Mouse (Mus musculus) ES-Bruce4 (cell line): ENCODE measurements around the gene Cfap299.

ENCODE experiments used
- CTCF ChIP-seq: IDR thresholded peaks from one replicate; pipeline ENCODE4 v1.8.1; 2011; ENCODE audit warnings: low read depth, low read length
- POLR2A ChIP-seq: IDR thresholded peaks from one replicate; pipeline ENCODE4 v1.8.1; 2011; ENCODE audit warnings: low read length; ENCODE audit not compliant: insufficient read depth

GRCm38 (mm10) chr5:98790894-98791607, 461.9 kb downstream of the Cfap299 start:
- TF ChIP-seq CTCF = no peak
- TF ChIP-seq POLR2A = no peak
